Comparison of ENCODE assay signal across 22 mouse cellular contexts in the genomic region with DNA sequence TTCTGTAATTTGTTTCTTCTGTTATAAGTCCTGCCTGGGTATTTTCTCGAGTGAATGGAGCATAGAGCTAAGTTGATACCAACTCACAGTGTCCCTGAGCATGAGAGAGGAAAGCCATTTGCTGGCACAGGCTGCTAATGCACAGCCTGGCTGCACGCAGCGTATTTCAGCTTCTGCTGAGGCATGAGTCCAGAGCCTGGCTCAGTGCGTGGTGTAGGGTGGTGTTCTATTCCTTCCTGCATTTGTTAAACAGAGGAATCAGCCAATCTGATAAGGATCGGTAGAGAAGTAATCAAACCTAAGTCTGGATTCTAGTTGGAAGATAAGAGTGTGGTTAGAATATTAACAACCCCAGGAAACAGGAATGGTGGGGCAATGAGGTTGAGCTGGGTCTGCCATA.
DNase-seq lines count a peak whose midpoint lies in the region; ATAC-seq and TF ChIP-seq lines count a peak whose summit lies in the region.
"Had no signal": no experiment of that assay in that cellular context is flagged by ENCODE, and none has a peak within 500 bp of the region (broad histone marks: within the 10 kb centered on the region; RNA-seq: fewer than 3 reads in every experiment).

No protein-coding gene starts in this region.

- H3K36me3 ChIP-seq in forebrain, postnatal 0 days (ENCODE audit: insufficient read depth) = no peaks in the 10 kb centered on the region
- H3K36me3 ChIP-seq: embryonic facial prominence, embryonic 12.5 days; G1E; heart, embryonic 10.5 days; hindbrain, embryonic 13.5 days had no signal

- H3K27ac ChIP-seq in forebrain, postnatal 0 days (ENCODE audit: low read depth, low read length) = no peak overlapping the region
- H3K27ac ChIP-seq: embryonic facial prominence, embryonic 12.5 days; gastrocnemius, adult 2 months; heart, embryonic 10.5 days; hindbrain, embryonic 13.5 days; hindbrain, postnatal 0 days had no signal

- no peaks in the 10 kb centered on the region for H3K27me3 ChIP-seq in forebrain, postnatal 0 days (ENCODE audit: insufficient read depth, low read length)
- H3K27me3 ChIP-seq: embryonic facial prominence, embryonic 12.5 days; hindbrain, embryonic 13.5 days had no signal

- H3K4me1 ChIP-seq in forebrain, postnatal 0 days (ENCODE audit: insufficient read depth) = no peaks in the 10 kb centered on the region
- H3K4me1 ChIP-seq: embryonic facial prominence, embryonic 12.5 days; heart, embryonic 10.5 days had no signal

- no peak for TF ChIP-seq CTCF in forebrain, postnatal 0 days (IDR thresholded peaks at IDR 0.05; ENCODE audit: low read depth)

- ATAC-seq in forebrain, postnatal 0 days = no peak
- ATAC-seq: CD4-positive, CD25-positive, alpha-beta regulatory T cell, adult 4 months; forebrain, embryonic 16.5 days; hindbrain, postnatal 0 days had no signal

- H3K4me3 ChIP-seq in forebrain, postnatal 0 days (ENCODE audit: low read depth, low read length) = no peak overlapping the region
- H3K4me3 ChIP-seq: embryonic facial prominence, embryonic 12.5 days; gastrocnemius, adult 2 months; heart, embryonic 10.5 days; hindbrain, embryonic 13.5 days had no signal

- DNase-seq in cerebellum, postnatal 10 days = peak; percentile 66 to 79
- no peak for DNase-seq in cerebellum, postnatal 36 days
- DNase-seq in layer of hippocampus, adult 18-20 months (ENCODE audit: low spot score in 2 of 2) = peak; percentile 36 to 69
- no peak for DNase-seq in layer of hippocampus, adult 9-10 months (ENCODE audit: low spot score)
- DNase-seq in brain, adult 2 months (ENCODE audit: low read depth, low spot score) = peak; percentile 48
- DNase-seq in lung, postnatal 25 days (ENCODE audit: low spot score) = peak; percentile 54
- DNase-seq in forebrain, postnatal 0 days = no peak
- DNase-seq: adrenal gland, postnatal 10 days; B cell, adult 2 months; cerebellum, adult 11-12 months; cerebellum, adult 9-10 months; gastrocnemius, adult 2 months; gastrocnemius, postnatal 25 days; heart, postnatal 10 days; heart, postnatal 4 days had no signal

- no peaks in the 10 kb centered on the region for H3K9me3 ChIP-seq in forebrain, postnatal 0 days (ENCODE audit: low read length)
- H3K9me3 ChIP-seq: embryonic facial prominence, embryonic 12.5 days; heart, embryonic 10.5 days; hindbrain, embryonic 13.5 days had no signal

- no peak overlapping the region for H3K9ac ChIP-seq in forebrain, postnatal 0 days
- H3K9ac ChIP-seq: embryonic facial prominence, embryonic 12.5 days; hindbrain, embryonic 13.5 days had no signal

- WGBS in forebrain, postnatal 0 days = 56% methylated on average over 5 of the region's 5 CpGs

- H3K4me2 ChIP-seq in forebrain, postnatal 0 days (ENCODE audit: low read depth) = no peak overlapping the region
- H3K4me2 ChIP-seq: embryonic facial prominence, embryonic 12.5 days; hindbrain, embryonic 13.5 days had no signal

Comparison
In these comparisons a context has a peak if more than half of its experiments do, and no peak if none do; other contexts are left out.
1. DNase-seq: peak in cerebellum, postnatal 10 days (2 of 2), layer of hippocampus, adult 18-20 months (2 of 2), brain, adult 2 months (single experiment) and lung, postnatal 25 days (single experiment); none in cerebellum, postnatal 36 days (0 of 2), layer of hippocampus, adult 9-10 months (single experiment) and forebrain, postnatal 0 days (single experiment).